Mouse (Mus musculus) intestine, postnatal 0 days (tissue): ENCODE data around the gene Calhm1. TPM values are rescaled to one million over a fixed set of nuclear protein-coding genes. Genes with fewer than 3 reads are reported as not detected.

ENCODE experiments used
- ATAC-seq: fragments of 200-750 bp; cut with Nextera tagmentation; 2 replicates; pipeline ENCODE4 v1.8.0; 2017; ENCODE audit warnings: mild to moderate bottlenecking, moderate TSS enrichment, moderate library complexity
- H3K27ac ChIP-seq: fragments of 300-500 bp; sonication (generic); 2 replicates; pipeline ENCODE4 v1.5.1; 2014; ENCODE audit warnings: mild to moderate bottlenecking, low read depth, low read length, moderate library complexity
- H3K27me3 ChIP-seq: fragments of 300-500 bp; sonication (generic); replicated peaks from 2 replicates; pipeline ENCODE4 v1.6.1; 2014; ENCODE audit warnings: low read length, mixed read lengths; ENCODE audit not compliant: control insufficient read depth, insufficient read depth
- H3K36me3 ChIP-seq: fragments of 300-500 bp; sonication (generic); 2 replicates; pipeline ENCODE4 v1.6.1; 2014; ENCODE audit warnings: mild to moderate bottlenecking, moderate library complexity; ENCODE audit not compliant: control insufficient read depth, insufficient read depth
- H3K4me1 ChIP-seq: fragments of 300-500 bp; sonication (generic); replicated peaks from 2 replicates; pipeline ENCODE4 v1.6.1; 2014; ENCODE audit warnings: antibody characterized with exemption, low read length, mixed read lengths; ENCODE audit not compliant: control insufficient read depth, insufficient read depth
- H3K4me2 ChIP-seq: fragments of 300-500 bp; sonication (generic); replicated peaks from 2 replicates; pipeline ENCODE4 v1.6.1; 2014; ENCODE audit warnings: low read depth, mild to moderate bottlenecking, moderate library complexity
- H3K4me3 ChIP-seq: fragments of 300-500 bp; sonication (generic); 2 replicates; pipeline ENCODE4 v1.5.1; 2014; ENCODE audit warnings: low read depth, low read length
- H3K9ac ChIP-seq: fragments of 300-500 bp; sonication (generic); 2 replicates; pipeline ENCODE4 v1.6.1; 2014; ENCODE audit warnings: mild to moderate bottlenecking, low read depth, low read length
- H3K9me3 ChIP-seq: fragments of 300-500 bp; sonication (generic); 2 replicates; pipeline ENCODE4 v1.6.1; 2016; ENCODE audit warnings: mixed run types; ENCODE audit not compliant: control insufficient read depth
- CTCF ChIP-seq: sonication (generic); IDR thresholded peaks from 2 replicates; pipeline ENCODE4 v1.5.1; 2016; ENCODE audit warnings: low read depth, mild to moderate bottlenecking, control low read depth, antibody characterized with exemption, moderate library complexity
- WGBS: fragments of 180-500 bp; shearing (Covaris S2); extraction: QIAGEN DNeasy Blood & Tissue Kit; methylation state at CpG from one replicate; pipeline ENCODE4 v1.1.7; 2014; 5-methylcytosine and 5-hydroxymethylcytosine counted together
- polyA plus RNA-seq: library from polyadenylated mRNA; unstranded; fragments of >200 nt; fragmentation: Nextera tagmentation; extraction: Ambion mirVana; gene quantifications from 2 replicates; pipeline ENCODE4 v1.2.1, GENCODE M21; 2015

Calhm1 gene
- polyA plus RNA-seq, 1 experiment from 2014 or later, result not detected

DNA sequence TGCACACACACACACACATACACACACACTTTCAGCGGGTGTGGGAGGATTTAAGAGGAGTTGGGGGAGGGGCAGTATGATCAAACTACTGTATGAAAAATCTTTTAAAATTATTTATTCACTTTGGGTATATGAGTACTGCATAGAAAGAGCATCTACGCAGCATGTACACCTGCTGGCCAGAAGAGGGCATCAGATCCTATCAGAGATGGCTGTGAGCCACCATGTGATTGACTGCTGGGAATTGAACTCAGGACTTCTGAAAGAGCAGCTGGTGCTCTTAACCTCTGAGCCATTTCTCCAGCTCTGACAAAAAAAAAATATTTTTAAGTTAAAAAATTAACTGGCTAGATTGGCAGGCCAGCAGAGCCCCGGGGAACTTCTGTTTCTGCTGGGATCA is 30.5 kb upstream of the Calhm1 start:
- no peak overlapping the region for H3K4me2 ChIP-seq
- ATAC-seq, result no peak

DNA sequence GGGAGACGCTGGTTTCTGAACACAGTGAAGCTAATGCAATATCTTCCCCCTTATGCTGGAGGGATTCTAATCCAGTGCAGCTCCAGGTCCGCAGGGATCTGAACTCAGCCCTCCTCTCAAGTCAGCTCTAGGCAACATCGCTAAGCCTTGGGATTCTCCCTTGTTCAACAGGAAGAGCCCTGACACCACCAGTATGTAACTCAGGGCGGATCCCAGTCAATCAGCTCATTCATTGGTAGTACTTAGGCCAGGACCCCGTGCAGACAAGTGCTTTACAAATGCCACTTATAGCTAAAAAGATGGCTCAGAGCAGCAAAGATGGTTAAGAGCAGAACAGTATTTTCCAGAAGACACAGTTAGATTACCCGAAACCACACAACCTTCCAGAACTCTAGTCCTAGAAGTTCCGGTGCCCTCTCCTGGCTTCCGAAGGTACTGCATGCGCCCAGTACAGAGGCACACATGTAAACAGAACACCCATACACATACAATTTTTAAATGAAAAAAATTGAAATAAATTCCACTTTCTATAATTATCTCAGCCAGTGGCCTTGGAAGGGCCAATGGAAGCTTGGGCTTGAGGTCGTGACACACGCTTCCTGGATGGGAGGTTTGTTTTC is 24.8 kb upstream of the Calhm1 start:
- no peaks in the 10 kb centered on the region for H3K4me1 ChIP-seq
- no peak; the same call in 1 of the 2 replicates for ATAC-seq
- H3K9ac ChIP-seq, result no peak overlapping the region
- H3K36me3 ChIP-seq, result no peaks in the 10 kb centered on the region
- WGBS, result 26% methylated on average over 11 of the region's 11 CpGs
- peak overlapping the region; percentile 63 for H3K4me2 ChIP-seq
- H3K9me3 ChIP-seq, result no peaks in the 10 kb centered on the region
- peak overlapping the region; percentile 26; the same call in 1 of the 2 replicates for H3K4me3 ChIP-seq
- TF ChIP-seq CTCF, result peak; percentile 87
- H3K27me3 ChIP-seq, result no peaks in the 10 kb centered on the region; the same call in 1 of the 2 replicates
- no peak overlapping the region for H3K27ac ChIP-seq

More for the DNA sequence above, 30.5 kb upstream of the Calhm1 start:
- WGBS, result 58% methylated on average over 3 of the region's 3 CpGs
- Histone ChIP-seq H3K9ac (no peak overlapping the region), H3K27me3 (peaks cover 19% of the 10 kb centered on the region), H3K27ac (no peak overlapping the region), H3K4me1 (0 out of 2 replicates have a peak, but pooled peaks cover 3% of the 10 kb centered on the region), H3K9me3 (no peaks in the 10 kb centered on the region), H3K36me3 (no peaks in the 10 kb centered on the region), H3K4me3 (no peak overlapping the region)
- TF ChIP-seq CTCF, result peak; percentile 72

DNA sequence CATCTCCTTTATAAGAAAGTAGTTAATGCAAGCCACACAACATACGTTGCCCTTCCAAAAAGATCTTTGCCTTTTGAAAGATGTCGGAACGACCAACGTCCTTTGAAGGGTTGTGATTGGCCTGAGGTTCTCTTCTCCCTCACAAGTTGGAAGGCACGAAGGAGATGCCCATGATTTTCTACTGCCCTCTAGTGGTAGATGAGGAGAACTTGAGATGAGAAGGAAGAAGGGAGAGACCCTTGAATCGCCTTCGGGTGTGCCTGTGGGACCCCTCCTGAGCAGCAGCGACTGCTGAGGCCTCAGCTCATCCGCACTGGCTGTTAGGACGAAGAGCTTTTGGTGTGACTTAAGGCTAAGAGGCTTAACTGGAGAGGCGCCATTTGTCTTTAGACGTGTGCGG is 24.2 kb upstream of the Calhm1 start:
- ATAC-seq, result no peak
- H3K27ac ChIP-seq, result no peak overlapping the region
- no peak overlapping the region for H3K9ac ChIP-seq
- H3K9me3 ChIP-seq, result no peaks in the 10 kb centered on the region
- 11% methylated on average over 13 of the region's 13 CpGs for WGBS
- no peaks in the 10 kb centered on the region; the same call in 1 of the 2 replicates for H3K27me3 ChIP-seq
- peak; percentile 93 for TF ChIP-seq CTCF
- no peaks in the 10 kb centered on the region for H3K36me3 ChIP-seq
- peak overlapping the region; percentile 26 for H3K4me3 ChIP-seq
- no peaks in the 10 kb centered on the region for H3K4me1 ChIP-seq
- peak overlapping the region; percentile 63 for H3K4me2 ChIP-seq

DNA sequence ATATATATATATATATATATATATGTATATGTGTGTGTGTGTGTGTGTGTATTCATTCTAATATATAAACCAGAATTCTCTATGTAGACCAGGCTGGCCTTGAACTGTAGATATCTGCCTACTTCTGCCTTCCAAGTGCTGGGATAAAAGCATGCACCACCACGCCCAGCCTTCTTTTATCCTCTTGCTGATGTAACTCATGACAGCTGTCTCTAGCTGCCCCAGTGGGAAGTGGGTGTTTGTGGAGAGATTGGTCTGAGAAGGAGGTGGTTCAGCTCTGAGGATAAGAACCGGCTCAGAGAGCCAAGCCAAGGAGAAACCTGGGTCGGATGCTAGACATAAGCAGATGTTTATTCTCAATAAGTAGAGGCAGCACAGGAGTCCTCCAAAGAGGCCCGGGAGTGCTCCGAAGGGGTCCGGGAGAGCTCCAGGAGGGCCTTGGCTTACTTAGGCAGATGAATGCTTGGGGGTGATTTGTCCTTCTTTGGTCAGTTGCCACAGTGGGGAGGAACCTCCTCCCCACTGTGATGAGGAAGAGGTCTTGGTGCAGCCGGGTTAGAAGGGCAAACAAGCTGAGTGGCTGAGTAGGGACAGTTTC is 23.7 kb upstream of the Calhm1 start:
- H3K9me3 ChIP-seq, result no peaks in the 10 kb centered on the region
- 51% methylated on average over 7 of the region's 7 CpGs for WGBS
- peak overlapping the region; percentile 63; the same call in 1 of the 2 replicates for H3K4me2 ChIP-seq
- ATAC-seq, result 0 out of 2 replicates have a peak, but pooled peaks have one; percentile 25
- H3K4me3 ChIP-seq, result no peak overlapping the region
- H3K27ac ChIP-seq, result no peak overlapping the region
- no peak overlapping the region for H3K9ac ChIP-seq
- TF ChIP-seq CTCF, result no peak
- H3K36me3 ChIP-seq, result no peaks in the 10 kb centered on the region
- no peaks in the 10 kb centered on the region for H3K4me1 ChIP-seq
- no peaks in the 10 kb centered on the region; the same call in 1 of the 2 replicates for H3K27me3 ChIP-seq

DNA sequence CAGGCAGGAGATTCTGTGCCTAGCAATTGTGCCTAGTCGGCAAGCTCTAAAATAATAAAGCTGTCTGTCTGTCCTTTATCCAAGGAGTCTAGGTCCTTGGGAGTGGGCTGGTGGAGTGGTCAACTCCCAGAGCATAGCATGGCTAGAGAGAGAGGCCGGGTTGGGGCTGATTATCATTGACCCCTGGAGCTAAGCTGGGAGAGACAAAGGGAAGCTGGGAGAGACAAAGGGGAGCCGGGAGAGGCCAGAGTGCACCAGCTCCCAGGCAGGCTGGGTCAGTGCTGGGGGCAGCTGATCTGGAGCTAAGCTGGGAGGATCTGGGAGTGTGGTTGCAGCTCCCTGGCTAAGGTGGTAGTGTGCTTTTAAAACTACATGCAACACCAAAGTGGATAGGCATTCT is 22.7 kb upstream of the Calhm1 start:
- 30% methylated on average over 3 of the region's 3 CpGs for WGBS
- no peaks in the 10 kb centered on the region for H3K9me3 ChIP-seq
- no peaks in the 10 kb centered on the region for H3K4me1 ChIP-seq
- no peak for ATAC-seq
- H3K27ac ChIP-seq, result no peak overlapping the region
- no peak for TF ChIP-seq CTCF
- H3K4me2 ChIP-seq, result no peak overlapping the region
- H3K27me3 ChIP-seq, result no peaks in the 10 kb centered on the region; the same call in 1 of the 2 replicates
- H3K9ac ChIP-seq, result no peak overlapping the region
- H3K4me3 ChIP-seq, result no peak overlapping the region
- H3K36me3 ChIP-seq, result no peaks in the 10 kb centered on the region

DNA sequence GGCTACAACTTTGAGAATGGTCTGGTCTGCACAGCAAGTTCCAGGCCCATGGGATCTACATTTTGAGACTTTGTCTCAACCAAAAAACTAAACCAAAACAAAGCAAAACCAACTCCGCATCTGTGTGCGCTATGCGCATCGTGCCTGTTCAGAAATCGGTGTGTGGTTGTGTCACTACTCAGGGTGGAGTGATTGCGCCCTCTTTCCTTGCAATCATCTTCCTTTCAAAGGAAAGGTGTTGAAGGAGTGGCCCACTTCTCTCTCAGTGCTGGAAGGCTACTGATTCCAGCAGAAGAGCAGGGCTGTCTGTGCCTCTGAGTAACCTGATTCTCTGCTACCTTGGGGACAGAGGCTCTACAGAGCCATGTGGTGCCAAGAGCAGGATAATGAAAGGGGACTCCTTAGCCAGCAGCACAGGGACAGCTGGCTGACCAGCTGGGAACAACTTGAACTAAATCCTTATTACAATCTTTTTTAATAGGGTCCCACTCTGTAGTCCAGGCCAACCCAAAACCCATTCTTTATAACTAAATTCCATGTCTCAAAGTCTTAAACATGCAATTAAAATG is 19.2 kb upstream of the Calhm1 start:
- 91% methylated on average over 6 of the region's 6 CpGs for whole genome bisulfite sequencing
- H3K27me3 ChIP-seq, result no peaks in the 10 kb centered on the region
- no peak overlapping the region for H3K4me3 ChIP-seq
- no peak overlapping the region for H3K9ac ChIP-seq
- ATAC-seq, result no peak
- no peak for TF ChIP-seq CTCF
- no peaks in the 10 kb centered on the region for H3K4me1 ChIP-seq
- no peak overlapping the region for H3K4me2 ChIP-seq
- no peaks in the 10 kb centered on the region for H3K36me3 ChIP-seq
- H3K9me3 ChIP-seq, result no peaks in the 10 kb centered on the region
- no peak overlapping the region for H3K27ac ChIP-seq
